9 mouse cellular contexts compared by ENCODE assay signal in the genomic region with DNA sequence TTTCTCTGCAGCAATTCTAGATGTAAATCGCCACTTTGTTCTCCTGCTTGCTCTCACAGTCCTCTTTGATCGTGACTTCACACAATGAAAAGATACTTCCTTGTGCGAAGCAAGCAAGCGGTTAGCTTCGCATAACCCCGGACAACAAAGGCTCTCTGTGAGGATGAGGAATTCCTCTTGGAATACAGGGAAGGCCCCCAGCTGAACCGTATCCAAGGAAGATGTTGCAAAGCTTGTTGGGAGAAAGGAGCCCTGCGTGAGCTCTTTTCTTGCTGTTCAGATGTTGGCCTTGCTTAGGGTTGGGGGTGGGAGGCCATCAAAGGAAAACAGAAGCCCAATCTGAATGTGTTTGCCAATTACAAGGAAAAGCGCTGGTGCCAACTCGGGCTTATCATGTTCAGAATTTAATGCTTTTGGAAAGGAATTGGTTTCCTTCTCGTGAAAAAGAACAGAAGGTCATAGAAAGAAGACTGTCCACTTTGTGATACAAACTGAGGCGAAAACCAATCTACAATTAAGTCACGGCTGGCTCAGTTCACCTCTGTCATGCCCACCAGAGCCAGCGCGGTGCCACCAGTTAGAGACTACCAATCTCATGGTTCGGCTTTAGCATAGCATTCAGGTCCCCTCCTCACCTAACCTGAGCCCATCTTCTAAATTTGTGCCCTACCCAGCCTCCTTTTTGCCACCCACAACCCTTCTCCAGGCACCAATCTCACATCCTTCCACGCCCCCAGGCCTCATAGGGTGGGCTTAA.
DNase-seq lines count a peak whose midpoint lies in the region; ATAC-seq lines count a peak whose summit lies in the region.
"Had no signal": no experiment of that assay in that cellular context is flagged by ENCODE, and none has a peak within 500 bp of the region (broad histone marks: within the 10 kb centered on the region; RNA-seq: fewer than 3 reads in every experiment).

No protein-coding gene starts in this region.

- H3K36me3 ChIP-seq in hindbrain, embryonic 10.5 days = no peaks in the 10 kb centered on the region
- H3K36me3 ChIP-seq in midbrain, embryonic 13.5 days = no peaks in the 10 kb centered on the region
- no peaks in the 10 kb centered on the region for H3K36me3 ChIP-seq in heart, embryonic 11.5 days (ENCODE audit: control insufficient read depth, insufficient read depth, low read length)

- DNase-seq in R1 (ENCODE audit: low read depth, low spot score) = peak; percentile 74
- DNase-seq in cerebellum, adult 9-11 months = peak; percentile 31
- peak; percentile 60 for DNase-seq in hindbrain, embryonic 10.5 days (ENCODE audit: low spot score)
- DNase-seq in ovary, postnatal 10 days (ENCODE audit: low spot score) = no peak
- no peak for DNase-seq in gastrocnemius, adult 18-20 months (ENCODE audit: low spot score)
- DNase-seq in kidney, adult 11 months = no peak

- H3K9me3 ChIP-seq in hindbrain, embryonic 10.5 days = no peaks in the 10 kb centered on the region
- no peaks in the 10 kb centered on the region for H3K9me3 ChIP-seq in midbrain, embryonic 13.5 days
- no peaks in the 10 kb centered on the region for H3K9me3 ChIP-seq in heart, embryonic 11.5 days (replicated peaks; ENCODE audit: control insufficient read depth, low read length)

- H3K9ac ChIP-seq in midbrain, embryonic 13.5 days (replicated peaks) = no peak overlapping the region
- H3K9ac ChIP-seq in heart, embryonic 11.5 days (ENCODE audit: low read depth, low read length) = no peak overlapping the region

- H3K27ac ChIP-seq in hindbrain, embryonic 10.5 days = peak overlapping the region; percentile 71
- 0 out of 2 replicates have a peak overlapping the region, but pooled peaks have one; percentile 40 for H3K27ac ChIP-seq in midbrain, embryonic 13.5 days
- H3K27ac ChIP-seq in heart, embryonic 11.5 days (ENCODE audit: low read depth, low read length) = no peak overlapping the region

- peak; percentile 81 for ATAC-seq in midbrain, embryonic 13.5 days
- no peak for ATAC-seq in heart, embryonic 11.5 days (replicated peaks; ENCODE audit: insufficient number of reproducible peaks, low FRiP score, low TSS enrichment)

- peaks cover 18% of the 10 kb centered on the region for H3K4me1 ChIP-seq in hindbrain, embryonic 10.5 days (replicated peaks)
- H3K4me1 ChIP-seq in midbrain, embryonic 13.5 days (replicated peaks) = peaks cover 13% of the 10 kb centered on the region
- no peaks in the 10 kb centered on the region for H3K4me1 ChIP-seq in heart, embryonic 11.5 days (ENCODE audit: control insufficient read depth, insufficient read depth, low read length)

- 35% methylated on average over 17 of the region's 17 CpGs for WGBS in hindbrain, embryonic 10.5 days
- WGBS in midbrain, embryonic 13.5 days = 30% methylated on average over 17 of the region's 17 CpGs
- WGBS in heart, embryonic 11.5 days (ENCODE audit: insufficient replicate concordance) = 62% methylated on average over 17 of the region's 17 CpGs

- peak overlapping the region; percentile 14; the same call in 1 of the 2 replicates for H3K4me3 ChIP-seq in hindbrain, embryonic 10.5 days
- H3K4me3 ChIP-seq in midbrain, embryonic 13.5 days (replicated peaks) = no peak overlapping the region
- no peak overlapping the region for H3K4me3 ChIP-seq in heart, embryonic 11.5 days (ENCODE audit: low read depth, low read length)
- H3K4me3 ChIP-seq: erythroblast, embryonic 14.5 days had no signal

- peaks cover 22% of the 10 kb centered on the region for H3K27me3 ChIP-seq in hindbrain, embryonic 10.5 days (ENCODE audit: insufficient read depth, poor library complexity, severe bottlenecking)
- H3K27me3 ChIP-seq in midbrain, embryonic 13.5 days = peaks cover 17% of the 10 kb centered on the region
- H3K27me3 ChIP-seq in heart, embryonic 11.5 days (ENCODE audit: control insufficient read depth, insufficient read depth, low read length) = no peaks in the 10 kb centered on the region

- H3K4me2 ChIP-seq in midbrain, embryonic 13.5 days (replicated peaks) = peak overlapping the region; percentile 28
- no peak overlapping the region for H3K4me2 ChIP-seq in heart, embryonic 11.5 days

Comparison
In these comparisons a context has a peak if more than half of its experiments do, and no peak if none do; other contexts are left out.
1. DNase-seq: peak in R1 (single experiment), cerebellum, adult 9-11 months (single experiment) and hindbrain, embryonic 10.5 days (single experiment); none in ovary, postnatal 10 days (single experiment), gastrocnemius, adult 18-20 months (single experiment) and kidney, adult 11 months (single experiment).